Mouse (Mus musculus) bone marrow, adult 2 months (tissue): Measurements from ENCODE around the gene Olfr273. TPM values are rescaled to one million over a fixed set of nuclear protein-coding genes. Genes with fewer than 3 reads are reported as not detected.
"Not testable (repeated sequence)": the region's sequence is repeated elsewhere in the genome, so short reads cannot be mapped to it uniquely, and the experiment has no call there.

Experiments
- H3K27ac ChIP-seq: fragments of 200-500 bp; 2 replicates; pipeline ENCODE4 v1.5.1; 2012; ENCODE audit warnings: low read depth, mild to moderate bottlenecking, control low read depth, inconsistent platforms, low read length; ENCODE audit not compliant: control insufficient read depth, poor library complexity, insufficient read depth
- H3K4me1 ChIP-seq: fragments of 200-500 bp; 2 replicates; pipeline ENCODE4 v1.6.1; 2011; ENCODE audit warnings: low read length; ENCODE audit not compliant: control insufficient read depth, insufficient read depth
- H3K4me3 ChIP-seq: fragments of 200-500 bp; replicated peaks from 2 replicates; pipeline ENCODE3; 2011; ENCODE audit warnings: mild to moderate bottlenecking, low read depth, low read length, control low read depth; ENCODE audit not compliant: control insufficient read depth
- CTCF ChIP-seq: fragments of 200-500 bp; IDR thresholded peaks from 2 replicates; pipeline ENCODE4 v1.5.1; 2011; ENCODE audit warnings: low read length, control low read depth; ENCODE audit not compliant: control insufficient read depth, insufficient read depth
- POLR2A ChIP-seq: fragments of 200-500 bp; IDR thresholded peaks from 2 replicates; pipeline ENCODE4 v1.6.1; 2011; ENCODE audit warnings: low read depth, mild to moderate bottlenecking, control low read depth, low read length, borderline replicate concordance; ENCODE audit not compliant: control insufficient read depth
- WGBS: fragments of 180-500 bp; shearing (Covaris S2); methylation state at CpG from one replicate; pipeline ENCODE4 v1.1.7; 2018; 5-methylcytosine and 5-hydroxymethylcytosine counted together
- polyA plus RNA-seq: library from polyadenylated mRNA; stranded (reverse); fragments of >200 nt; gene quantifications from 2 replicates; pipeline ENCODE4 v1.2.4, GENCODE M21; 2011; ENCODE audit warnings: low replicate concordance; ENCODE audit not compliant: missing spikeins, insufficient read depth, insufficient read length

Gene Olfr273
- polyA plus RNA-seq = not detected in 2 replicates

GRCm38 (mm10) chr4:52859136-52859535 is at the start of gene Olfr273:
Gene Olfr273, minus strand, starts transcription at chr4:52859236.
- Histone ChIP-seq H3K4me3 (no peak within 1 kb of the TSS), H3K4me1 (no peaks in the 10 kb centered on the region), H3K27ac (no peak within 1 kb of the TSS)
- 73% methylated on average over 1 of the region's 1 CpGs for WGBS
- TF ChIP-seq POLR2A (no peak), CTCF (no peak)

- H3K27ac ChIP-seq = no peak overlapping the region
- no peaks in the 10 kb centered on the region for H3K4me1 ChIP-seq
- TF ChIP-seq CTCF = no peak
- no peak for TF ChIP-seq POLR2A
- no peak overlapping the region for H3K4me3 ChIP-seq
- 83% methylated on average over 9 of the region's 9 CpGs for WGBS
Observed at GRCm38 (mm10) chr4:52864156-52864555, 5.1 kb upstream of the Olfr273 start.

- no peak overlapping the region for H3K27ac ChIP-seq
- H3K4me3 ChIP-seq = no peak overlapping the region
- TF ChIP-seq POLR2A (no peak), CTCF (no peak)
- WGBS = 84% methylated on average over 5 of the region's 5 CpGs
- H3K4me1 ChIP-seq = no peaks in the 10 kb centered on the region
Observed at GRCm38 (mm10) chr4:52849672-52850071, 9.4 kb downstream of the Olfr273 start.

- Histone ChIP-seq H3K4me3 (no peak overlapping the region), H3K4me1 (no peaks in the 10 kb centered on the region), H3K27ac (no peak overlapping the region)
- 56% methylated on average over 4 of the region's 4 CpGs for WGBS
- TF ChIP-seq POLR2A = no peak
- TF ChIP-seq CTCF = no peak
Observed at GRCm38 (mm10) chr4:52849039-52849635, 9.9 kb downstream of the Olfr273 start.

- H3K27ac ChIP-seq, H3K4me3 ChIP-seq, H3K4me1 ChIP-seq: not testable (repeated sequence)
- 44% methylated on average over 1 of the region's 1 CpGs for WGBS
Observed at GRCm38 (mm10) chr4:52845411-52845810, 13.6 kb downstream of the Olfr273 start.

GRCm38 (mm10) chr4:52821375-52821774 is 37.7 kb downstream of the Olfr273 start:
- Histone ChIP-seq H3K27ac (no peak overlapping the region), H3K4me1 (no peaks in the 10 kb centered on the region), H3K4me3 (no peak overlapping the region)
- 92% methylated on average over 11 of the region's 11 CpGs for WGBS
- TF ChIP-seq POLR2A (no peak), CTCF (no peak)

GRCm38 (mm10) chr4:52814304-52814703 is 44.7 kb downstream of the Olfr273 start, which contains the start of gene Olfr275:
Gene Olfr275, plus strand, starts transcription at chr4:52814604.
- WGBS = 77% methylated on average over 2 of the region's 2 CpGs
- Histone ChIP-seq H3K27ac (no peak within 1 kb of the TSS), H3K4me1 (no peaks in the 10 kb centered on the region), H3K4me3 (no peak within 1 kb of the TSS)
- TF ChIP-seq POLR2A (no peak), CTCF (no peak)

- Histone ChIP-seq H3K27ac (no peak overlapping the region), H3K4me3 (no peak overlapping the region), H3K4me1 (no peaks in the 10 kb centered on the region)
- WGBS = 37% methylated on average over 2 of the region's 2 CpGs
- no peak for TF ChIP-seq POLR2A
- TF ChIP-seq CTCF = no peak
Observed at GRCm38 (mm10) chr4:52811871-52812270, 47.2 kb downstream of the Olfr273 start.

Other genes with a start within 250 kb of the Olfr273 start
- not detected in 2 replicates for gene Olfr275, start 44.6 kb downstream of the Olfr273 start, polyA plus RNA-seq
- gene Olfr272, start 59.9 kb upstream of the Olfr273 start, polyA plus RNA-seq = not detected in 2 replicates
- gene Olfr270, start 105.3 kb upstream of the Olfr273 start, polyA plus RNA-seq = not detected in 2 replicates
- not detected in 2 replicates for gene Nipsnap3a, start 130.0 kb upstream of the Olfr273 start, polyA plus RNA-seq
- gene Nipsnap3b, start 152.6 kb upstream of the Olfr273 start, polyA plus RNA-seq = 11.8 and 18.3 TPM in 2 replicates